Mouse (Mus musculus) brown adipose tissue, adult 24 weeks (tissue): Measurements from ENCODE around the gene Fbxl14. TPM values are rescaled to one million over a fixed set of nuclear protein-coding genes. Genes with fewer than 3 reads are reported as not detected.
"Not testable (repeated sequence)": the region's sequence is repeated elsewhere in the genome, so short reads cannot be mapped to it uniquely, and the experiment has no call there.

Source experiments
- H3K27ac ChIP-seq: fragments of 200-500 bp; replicated peaks from 2 replicates; pipeline ENCODE4 v1.5.1; 2012; ENCODE audit warnings: low read depth, mild to moderate bottlenecking, low read length
- H3K4me1 ChIP-seq: fragments of 200-500 bp; 2 replicates; pipeline ENCODE4 v1.6.1; 2012; ENCODE audit warnings: low read length, mixed read lengths; ENCODE audit not compliant: control insufficient read depth, insufficient read depth, insufficient read length
- H3K4me3 ChIP-seq: fragments of 200-500 bp; 2 replicates; pipeline ENCODE4 v1.5.1; 2012; ENCODE audit warnings: low read depth, mild to moderate bottlenecking, low read length, moderate library complexity; ENCODE audit not compliant: insufficient read depth
- polyA plus RNA-seq: library from polyadenylated mRNA; stranded (reverse); fragments of >200 nt; gene quantifications from 2 replicates; pipeline ENCODE4 v1.2.4, GENCODE M21; 2012; ENCODE audit not compliant: missing spikeins, insufficient read depth, insufficient read length

Gene Fbxl14
- polyA plus RNA-seq, 1 experiment = 12.7 TPM

GRCm38 (mm10) chr6:119479876-119480705 is 623 bp downstream of the Fbxl14 start:
- H3K4me1 ChIP-seq = peaks cover 9% of the 10 kb centered on the region
- 0 out of 2 replicates have a peak overlapping the region, but pooled peaks have one; percentile 40 for H3K27ac ChIP-seq
- peak overlapping the region; percentile 80 for H3K4me3 ChIP-seq

DNA sequence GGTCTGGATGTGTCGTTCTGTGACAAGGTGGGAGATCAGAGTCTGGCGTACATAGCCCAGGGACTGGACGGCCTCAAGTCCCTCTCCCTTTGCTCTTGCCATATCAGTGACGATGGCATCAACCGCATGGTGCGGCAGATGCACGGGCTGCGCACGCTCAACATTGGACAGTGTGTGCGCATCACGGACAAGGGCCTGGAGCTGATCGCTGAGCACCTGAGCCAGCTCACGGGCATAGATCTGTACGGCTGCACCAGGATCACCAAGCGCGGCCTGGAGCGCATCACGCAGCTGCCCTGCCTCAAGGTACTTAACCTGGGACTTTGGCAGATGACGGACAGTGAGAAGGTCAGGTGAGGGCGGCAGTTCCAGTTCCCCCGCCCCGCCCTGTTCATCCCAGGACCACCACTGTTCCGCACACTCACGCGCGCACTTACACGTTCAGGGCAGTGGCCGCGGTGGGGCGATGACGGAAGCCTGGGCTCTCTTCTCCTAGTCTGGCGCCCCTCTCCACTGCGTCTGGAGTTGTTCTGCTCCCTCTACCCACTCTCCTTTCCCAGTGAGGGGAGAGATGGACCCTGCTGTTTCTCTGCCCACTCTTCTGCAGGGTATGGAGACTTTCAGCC is 1.4 kb downstream of the Fbxl14 start:
- H3K4me1 ChIP-seq = peaks cover 9% of the 10 kb centered on the region
- H3K4me3 ChIP-seq = peak overlapping the region; percentile 80
- no peak overlapping the region; the same call in 1 of the 2 replicates for H3K27ac ChIP-seq

- not testable (repeated sequence) for H3K27ac ChIP-seq
- peak overlapping the region; percentile 32 for H3K4me3 ChIP-seq
- H3K4me1 ChIP-seq = peaks cover 14% of the 10 kb centered on the region
Measured at GRCm38 (mm10) chr6:119481741-119482390, 2.4 kb downstream of the Fbxl14 start.

GRCm38 (mm10) chr6:119482958-119483600 is 3.6 kb downstream of the Fbxl14 start:
- peak overlapping the region; percentile 39 for H3K4me3 ChIP-seq
- peaks cover 18% of the 10 kb centered on the region for H3K4me1 ChIP-seq
- H3K27ac ChIP-seq = peak overlapping the region; percentile 27

GRCm38 (mm10) chr6:119485486-119485885 is 6.0 kb downstream of the Fbxl14 start:
- H3K4me1 ChIP-seq = peaks cover 18% of the 10 kb centered on the region
- H3K27ac ChIP-seq = no peak overlapping the region
- no peak overlapping the region for H3K4me3 ChIP-seq

DNA sequence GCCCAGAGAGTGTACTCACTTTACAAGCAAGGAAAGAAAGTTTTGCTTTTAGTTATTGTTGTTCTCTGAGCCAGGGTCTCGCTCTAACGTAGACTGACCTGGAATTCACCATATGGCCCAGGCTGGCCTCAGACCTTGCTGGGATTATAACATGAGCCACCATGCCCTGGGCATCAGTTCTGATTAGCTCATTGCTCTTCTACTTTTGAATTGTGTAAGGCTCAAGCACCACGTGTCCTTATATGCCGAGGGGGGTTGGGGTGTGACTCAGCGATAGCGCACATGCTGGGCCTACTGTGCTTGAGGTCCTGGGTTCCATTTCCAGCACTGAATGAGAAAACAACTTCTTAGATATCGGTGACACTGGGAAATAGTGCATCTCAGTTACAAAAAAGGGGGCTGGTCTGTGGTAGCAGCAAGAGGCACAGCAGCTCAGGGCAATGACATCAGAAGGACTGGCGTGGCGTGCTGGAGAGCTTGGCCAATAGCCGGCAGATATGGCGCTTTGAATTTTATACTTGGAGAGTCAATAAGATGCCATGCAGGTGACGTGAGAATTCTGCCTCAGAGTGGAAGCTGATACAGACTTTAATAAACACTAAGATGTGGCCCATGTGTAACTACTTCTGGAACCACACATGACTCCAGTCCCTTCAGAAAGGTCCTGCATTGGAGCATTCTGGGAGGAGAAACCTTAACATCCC is 7.1 kb downstream of the Fbxl14 start:
- peak overlapping the region; percentile 71 for H3K27ac ChIP-seq
- H3K4me1 ChIP-seq = peaks cover 16% of the 10 kb centered on the region
- no peak overlapping the region for H3K4me3 ChIP-seq

DNA sequence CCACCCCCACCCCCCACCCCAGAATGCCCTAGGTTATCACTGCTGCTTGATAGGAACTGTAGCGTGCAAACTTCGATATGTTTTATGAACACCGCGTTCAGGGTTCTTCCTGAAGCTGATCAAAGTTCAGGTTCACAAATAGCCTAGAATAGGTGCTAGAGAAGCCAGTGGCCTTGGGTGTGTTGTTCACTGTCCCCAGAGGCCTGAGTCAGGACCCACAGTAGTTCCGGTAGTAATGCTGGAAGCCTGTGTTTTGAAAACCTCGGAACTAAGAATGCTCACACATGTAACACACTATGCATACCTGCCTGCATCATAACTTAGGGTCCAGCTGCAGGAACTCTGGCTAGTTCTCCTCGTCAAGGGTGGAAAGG is 7.6 kb downstream of the Fbxl14 start:
- Histone ChIP-seq H3K4me3 (no peak overlapping the region), H3K27ac (peak overlapping the region; percentile 71), H3K4me1 (peaks cover 16% of the 10 kb centered on the region)

GRCm38 (mm10) chr6:119487619-119488018 is 8.2 kb downstream of the Fbxl14 start:
- Histone ChIP-seq H3K4me1 (peaks cover 16% of the 10 kb centered on the region), H3K27ac (peak overlapping the region; percentile 86), H3K4me3 (no peak overlapping the region)

DNA sequence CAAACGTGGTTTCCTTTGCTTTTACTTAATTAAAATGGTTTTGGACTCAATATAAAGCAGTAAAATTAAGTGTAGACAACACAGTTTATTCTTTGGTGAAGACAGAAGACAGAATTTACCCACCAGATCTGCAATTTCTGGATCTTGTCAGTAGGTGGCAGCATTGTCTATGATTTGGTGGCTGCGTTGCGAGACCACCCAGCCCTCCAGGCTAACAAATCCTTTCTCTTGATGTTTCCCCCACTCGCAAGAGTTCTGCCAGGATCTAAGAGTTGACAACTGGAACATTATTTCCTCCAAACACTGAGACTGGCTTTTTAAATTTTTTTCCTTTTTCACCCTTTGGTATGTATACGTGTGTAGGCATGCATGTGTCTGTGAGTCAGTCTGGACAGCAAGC is 10.3 kb downstream of the Fbxl14 start:
- no peak overlapping the region for H3K4me3 ChIP-seq
- peaks cover 9% of the 10 kb centered on the region for H3K4me1 ChIP-seq
- H3K27ac ChIP-seq = no peak overlapping the region

- no peak overlapping the region for H3K27ac ChIP-seq
- 0 out of 2 replicates have a peak overlapping the region, but pooled peaks have one; percentile 16 for H3K4me3 ChIP-seq
Measured at GRCm38 (mm10) chr6:119490549-119490948, 11.1 kb downstream of the Fbxl14 start.

GRCm38 (mm10) chr6:119491006-119491405 is 11.5 kb downstream of the Fbxl14 start:
- Histone ChIP-seq H3K27ac (no peak overlapping the region), H3K4me1 (peaks cover 9% of the 10 kb centered on the region), H3K4me3 (no peak overlapping the region)

More at GRCm38 (mm10) chr6:119490549-119490948, 11.1 kb downstream of the Fbxl14 start:
- H3K4me1 ChIP-seq = peaks cover 9% of the 10 kb centered on the region

DNA sequence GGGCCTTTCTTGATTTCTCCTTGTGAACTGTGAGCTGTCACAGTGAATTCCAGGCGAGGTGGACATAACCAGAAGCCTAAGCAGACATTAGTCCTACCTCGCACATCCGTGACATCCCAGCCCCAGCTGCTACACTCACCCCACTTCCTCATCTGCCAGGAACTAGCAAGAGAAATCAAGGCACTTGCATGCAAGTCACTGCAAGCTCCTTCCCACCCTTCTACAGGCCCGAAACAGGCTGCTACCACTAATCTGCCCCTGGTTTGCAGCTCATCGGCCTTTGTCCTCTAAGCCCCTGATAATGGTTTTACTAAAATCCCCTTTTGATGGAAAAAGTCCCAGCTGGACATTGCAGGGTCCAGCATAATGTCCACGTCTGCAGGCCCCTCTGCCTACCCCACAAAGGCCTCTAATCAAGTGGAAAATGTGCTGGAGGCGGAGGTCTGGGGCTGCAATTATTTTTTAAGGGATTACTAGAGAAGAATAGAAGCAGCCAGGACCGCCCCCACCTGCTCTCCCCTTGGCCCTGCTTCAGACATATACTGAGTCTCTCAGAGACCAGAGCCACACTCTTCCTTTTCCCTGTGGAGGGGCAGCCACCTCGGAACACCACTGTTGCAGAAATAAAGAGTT is 12.6 kb downstream of the Fbxl14 start:
- no peak overlapping the region for H3K4me3 ChIP-seq

DNA sequence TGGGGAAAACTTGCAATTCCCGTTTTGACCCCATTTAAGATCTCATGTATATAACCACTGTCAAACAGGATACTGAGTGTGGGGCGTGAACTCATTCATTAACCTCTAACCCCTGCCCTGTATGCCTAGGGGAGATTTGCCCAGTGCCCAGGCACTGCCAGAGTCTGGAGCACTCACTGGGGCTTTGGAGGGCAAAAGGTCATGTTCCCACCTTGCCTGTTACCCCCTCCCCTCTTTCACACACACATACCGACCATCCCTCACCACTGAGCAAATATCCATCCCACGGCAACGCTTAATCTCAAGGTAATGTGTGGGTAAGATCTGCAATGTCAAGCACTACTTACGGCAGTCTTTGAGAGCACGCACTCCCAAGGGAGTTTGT is 13.2 kb downstream of the Fbxl14 start:
- no peak overlapping the region for H3K27ac ChIP-seq
- H3K4me1 ChIP-seq = no peaks in the 10 kb centered on the region; the same call in 1 of the 2 replicates
- no peak overlapping the region for H3K4me3 ChIP-seq

More for the DNA sequence above, 12.6 kb downstream of the Fbxl14 start:
- Histone ChIP-seq H3K4me1 (peaks cover 4% of the 10 kb centered on the region), H3K27ac (no peak overlapping the region)

DNA sequence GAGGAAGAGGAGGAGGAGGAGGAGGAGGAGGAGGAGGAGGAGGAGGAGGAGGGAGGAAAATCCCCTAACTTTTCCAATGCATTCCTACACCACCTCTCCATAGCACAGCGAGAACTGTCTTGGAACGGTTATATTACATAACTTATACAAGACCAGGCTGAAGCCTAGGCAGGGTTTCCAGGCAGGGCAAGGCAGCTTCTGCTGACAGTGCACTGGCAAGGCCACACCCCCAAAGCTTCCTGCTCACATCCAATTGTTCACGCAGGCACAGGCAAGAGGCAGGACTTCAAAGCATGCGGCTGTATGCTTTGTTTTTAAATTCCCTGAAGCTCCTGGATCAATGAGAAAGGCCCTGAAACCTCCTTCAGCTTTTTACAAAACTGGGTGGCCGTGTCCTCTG is 19.8 kb downstream of the Fbxl14 start:
- Histone ChIP-seq H3K4me3 (no peak overlapping the region), H3K4me1 (no peaks in the 10 kb centered on the region), H3K27ac (no peak overlapping the region)
